Mouse (Mus musculus) E14TG2a.4 (cell line): ENCODE results near the gene Araf.

ENCODE experiments used
- CTCF ChIP-seq: conservative IDR thresholded peaks from 2 replicates; pipeline ENCODE4 v1.5.1; 2014; ENCODE audit warnings: low read length
- NANOG ChIP-seq: IDR thresholded peaks from 2 replicates; pipeline ENCODE4 v1.6.1; 2014; ENCODE audit warnings: borderline replicate concordance, low read length, mixed read lengths
- POU5F1 ChIP-seq: IDR thresholded peaks from 2 replicates; pipeline ENCODE4 v1.6.1; 2014; ENCODE audit warnings: low read length, borderline replicate concordance

DNA sequence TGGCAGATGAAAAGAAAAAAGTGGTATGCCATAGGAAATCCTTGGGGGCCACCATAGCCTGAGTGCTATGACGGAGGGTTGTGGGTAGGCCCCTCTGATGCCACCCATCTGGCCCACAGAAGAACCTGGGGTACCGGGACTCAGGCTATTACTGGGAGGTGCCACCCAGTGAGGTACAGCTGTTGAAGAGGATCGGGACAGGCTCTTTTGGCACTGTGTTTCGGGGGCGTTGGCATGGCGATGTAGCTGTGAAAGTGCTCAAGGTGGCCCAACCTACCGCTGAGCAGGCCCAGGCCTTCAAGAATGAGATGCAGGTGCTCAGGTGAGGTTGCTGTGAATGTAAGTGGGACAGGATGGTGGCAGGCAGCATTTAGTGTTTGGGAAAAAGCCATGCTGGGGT, 56.2 kb downstream of the Araf start:
- TF ChIP-seq CTCF: no peak
- TF ChIP-seq POU5F1: no peak
- TF ChIP-seq NANOG: no peak
